Mouse (Mus musculus) liver, embryonic 16.5 days (tissue): ENCODE measurements around the gene Cacna1e. TPM values are rescaled to one million over a fixed set of nuclear protein-coding genes. Genes with fewer than 3 reads are reported as not detected.

Source experiments
- ATAC-seq: fragments of 200-750 bp; cut with Nextera tagmentation; 2 replicates; pipeline ENCODE4 v1.8.0; 2017; ENCODE audit warnings: low read depth, mild to moderate bottlenecking, moderate number of reproducible peaks, moderate library complexity
- H3K27ac ChIP-seq: fragments of 300-500 bp; sonication (generic); 2 replicates; pipeline ENCODE4 v1.5.1; 2014; ENCODE audit warnings: mild to moderate bottlenecking, low read length
- H3K27me3 ChIP-seq: fragments of 300-500 bp; sonication (generic); 2 replicates; pipeline ENCODE4 v1.6.1; 2014; ENCODE audit warnings: low read depth, low read length, mixed read lengths; ENCODE audit not compliant: control insufficient read depth, insufficient read depth
- H3K36me3 ChIP-seq: fragments of 300-500 bp; sonication (generic); 2 replicates; pipeline ENCODE4 v1.6.1; 2014; ENCODE audit warnings: mild to moderate bottlenecking; ENCODE audit not compliant: control insufficient read depth, insufficient read depth
- H3K4me1 ChIP-seq: fragments of 300-500 bp; sonication (generic); 2 replicates; pipeline ENCODE4 v1.6.1; 2014; ENCODE audit warnings: low read depth, low read length, mixed read lengths; ENCODE audit not compliant: control insufficient read depth
- H3K4me2 ChIP-seq: fragments of 300-500 bp; sonication (generic); 2 replicates; pipeline ENCODE4 v1.6.1; 2014; ENCODE audit warnings: low read depth, low read length, mixed read lengths
- H3K4me3 ChIP-seq: fragments of 300-500 bp; sonication (generic); 2 replicates; pipeline ENCODE4 v1.5.1; 2014; ENCODE audit warnings: low read depth, mild to moderate bottlenecking, low read length
- H3K9ac ChIP-seq: fragments of 300-500 bp; sonication (generic); 2 replicates; pipeline ENCODE4 v1.6.1; 2014; ENCODE audit warnings: low read depth, low read length
- H3K9me3 ChIP-seq: fragments of 300-500 bp; sonication (generic); replicated peaks from 2 replicates; pipeline ENCODE4 v1.6.1; 2016; ENCODE audit warnings: low read length; ENCODE audit not compliant: control insufficient read depth
- WGBS: fragments of 180-500 bp; shearing (Covaris S2); extraction: QIAGEN DNeasy Blood & Tissue Kit; methylation state at CpG from one replicate; pipeline ENCODE4 v1.1.7; 2014; ENCODE audit not compliant: insufficient replicate concordance; 5-methylcytosine and 5-hydroxymethylcytosine counted together
- polyA plus RNA-seq: library from polyadenylated mRNA; unstranded; fragments of >200 nt; fragmentation: Nextera tagmentation; extraction: Ambion mirVana; gene quantifications from 2 replicates; pipeline ENCODE4 v1.2.1, GENCODE M21; 2015

Cacna1e gene
- polyA plus RNA-seq, 1 experiment from 2014 or later = 0.05 TPM

- ATAC-seq = no peak
- H3K27me3 ChIP-seq = no peaks in the 10 kb centered on the region
- no peak overlapping the region for H3K4me3 ChIP-seq
- H3K27ac ChIP-seq = no peak overlapping the region
- 58% methylated on average over 1 of the region's 1 CpGs for whole genome bisulfite sequencing
- no peaks in the 10 kb centered on the region for H3K4me1 ChIP-seq
- H3K36me3 ChIP-seq = no peaks in the 10 kb centered on the region
- H3K4me2 ChIP-seq = no peak overlapping the region
- no peak overlapping the region for H3K9ac ChIP-seq
- no peaks in the 10 kb centered on the region for H3K9me3 ChIP-seq
Observed at GRCm38 (mm10) chr1:154433520-154433919, 450.8 kb downstream of the Cacna1e start.

- Histone ChIP-seq H3K27me3 (no peaks in the 10 kb centered on the region), H3K27ac (no peak overlapping the region), H3K4me3 (no peak overlapping the region), H3K4me2 (no peak overlapping the region), H3K4me1 (no peaks in the 10 kb centered on the region), H3K9ac (no peak overlapping the region), H3K9me3 (no peaks in the 10 kb centered on the region), H3K36me3 (no peaks in the 10 kb centered on the region)
- 63% methylated on average over 1 of the region's 1 CpGs for WGBS
- ATAC-seq = no peak
Observed at GRCm38 (mm10) chr1:154433112-154433511, 451.2 kb downstream of the Cacna1e start.

GRCm38 (mm10) chr1:154428276-154428675 is 456.0 kb downstream of the Cacna1e start:
- H3K4me3 ChIP-seq = no peak overlapping the region
- no peaks in the 10 kb centered on the region for H3K4me1 ChIP-seq
- H3K36me3 ChIP-seq = no peaks in the 10 kb centered on the region
- H3K4me2 ChIP-seq = no peak overlapping the region
- H3K9ac ChIP-seq = no peak overlapping the region
- no peak overlapping the region for H3K27ac ChIP-seq
- ATAC-seq = no peak
- no peaks in the 10 kb centered on the region for H3K27me3 ChIP-seq
- H3K9me3 ChIP-seq = no peaks in the 10 kb centered on the region
- 58% methylated on average over 7 of the region's 7 CpGs for WGBS

- WGBS = 51% methylated on average over 5 of the region's 5 CpGs
- no peaks in the 10 kb centered on the region for H3K36me3 ChIP-seq
- no peaks in the 10 kb centered on the region for H3K9me3 ChIP-seq
- no peak overlapping the region for H3K9ac ChIP-seq
- no peak for ATAC-seq
- no peak overlapping the region for H3K4me2 ChIP-seq
- no peak overlapping the region for H3K4me3 ChIP-seq
- no peak overlapping the region for H3K27ac ChIP-seq
- no peaks in the 10 kb centered on the region for H3K27me3 ChIP-seq
- no peaks in the 10 kb centered on the region for H3K4me1 ChIP-seq
Observed at GRCm38 (mm10) chr1:154418278-154418677, 466.0 kb downstream of the Cacna1e start.

- Histone ChIP-seq H3K4me1 (no peaks in the 10 kb centered on the region), H3K9me3 (no peaks in the 10 kb centered on the region), H3K4me3 (no peak overlapping the region), H3K36me3 (no peaks in the 10 kb centered on the region), H3K4me2 (no peak overlapping the region), H3K9ac (no peak overlapping the region), H3K27me3 (no peaks in the 10 kb centered on the region), H3K27ac (no peak overlapping the region)
- no peak for ATAC-seq
- WGBS = 57% methylated on average over 20 of the region's 20 CpGs
Observed at GRCm38 (mm10) chr1:154416384-154417155, 467.7 kb downstream of the Cacna1e start.

- Histone ChIP-seq H3K36me3 (no peaks in the 10 kb centered on the region), H3K27ac (no peak overlapping the region), H3K4me3 (no peak overlapping the region), H3K4me1 (no peaks in the 10 kb centered on the region), H3K4me2 (no peak overlapping the region), H3K9me3 (no peaks in the 10 kb centered on the region), H3K9ac (no peak overlapping the region), H3K27me3 (no peaks in the 10 kb centered on the region)
- WGBS = 49% methylated on average over 10 of the region's 10 CpGs
- ATAC-seq = no peak
Observed at GRCm38 (mm10) chr1:154415826-154416225, 468.5 kb downstream of the Cacna1e start.

GRCm38 (mm10) chr1:154413138-154413537 is 471.2 kb downstream of the Cacna1e start:
- Histone ChIP-seq H3K4me1 (no peaks in the 10 kb centered on the region), H3K27ac (no peak overlapping the region), H3K27me3 (no peaks in the 10 kb centered on the region), H3K4me3 (no peak overlapping the region), H3K4me2 (no peak overlapping the region), H3K36me3 (no peaks in the 10 kb centered on the region), H3K9ac (no peak overlapping the region), H3K9me3 (no peaks in the 10 kb centered on the region)
- 48% methylated on average over 3 of the region's 3 CpGs for WGBS
- ATAC-seq = no peak

- Histone ChIP-seq H3K27me3 (no peaks in the 10 kb centered on the region), H3K36me3 (no peaks in the 10 kb centered on the region), H3K9ac (no peak overlapping the region), H3K9me3 (no peaks in the 10 kb centered on the region), H3K4me2 (no peak overlapping the region), H3K4me1 (no peaks in the 10 kb centered on the region), H3K27ac (no peak overlapping the region), H3K4me3 (no peak overlapping the region)
- no peak for ATAC-seq
- WGBS = 45% methylated on average over 2 of the region's 2 CpGs
Observed at GRCm38 (mm10) chr1:154409051-154409450, 475.2 kb downstream of the Cacna1e start.

- ATAC-seq = no peak
- no peak overlapping the region for H3K27ac ChIP-seq
- no peak overlapping the region for H3K4me3 ChIP-seq
- H3K9me3 ChIP-seq = no peaks in the 10 kb centered on the region; the same call in 1 of the 2 replicates
- no peak overlapping the region for H3K4me2 ChIP-seq
- 58% methylated on average over 6 of the region's 6 CpGs for WGBS
- H3K36me3 ChIP-seq = no peaks in the 10 kb centered on the region
- no peaks in the 10 kb centered on the region for H3K4me1 ChIP-seq
- H3K27me3 ChIP-seq = no peaks in the 10 kb centered on the region
- no peak overlapping the region for H3K9ac ChIP-seq
Observed at GRCm38 (mm10) chr1:154391979-154392378, 492.3 kb downstream of the Cacna1e start.
